Mouse (Mus musculus) testis, adult 2 months (tissue): ENCODE measurements around the gene Tpbgl. TPM values are rescaled to one million over a fixed set of nuclear protein-coding genes. Genes with fewer than 3 reads are reported as not detected.

Experiments used
- H3K27ac ChIP-seq: fragments of 200-500 bp; 2 replicates; pipeline ENCODE4 v1.5.1; 2012; ENCODE audit warnings: low read depth, low read length; ENCODE audit not compliant: control insufficient read depth, insufficient read depth
- H3K27me3 ChIP-seq: fragments of 200-500 bp; 2 replicates; pipeline ENCODE4 v1.6.1; 2012; ENCODE audit warnings: mild to moderate bottlenecking, low read length, moderate library complexity; ENCODE audit not compliant: control insufficient read depth, insufficient read depth
- H3K36me3 ChIP-seq: fragments of 200-500 bp; 2 replicates; pipeline ENCODE4 v1.6.1; 2012; ENCODE audit warnings: mild to moderate bottlenecking, low read length; ENCODE audit not compliant: control insufficient read depth, insufficient read depth
- H3K4me1 ChIP-seq: fragments of 200-500 bp; 2 replicates; pipeline ENCODE4 v1.6.1; 2012; ENCODE audit warnings: low read length; ENCODE audit not compliant: control insufficient read depth, insufficient read depth
- H3K4me3 ChIP-seq: fragments of 200-500 bp; 2 replicates; pipeline ENCODE4 v1.5.1; 2012; ENCODE audit warnings: low read depth, mild to moderate bottlenecking, low read length, moderate library complexity, mixed read lengths; ENCODE audit not compliant: control insufficient read depth
- CTCF ChIP-seq: fragments of 200-500 bp; IDR thresholded peaks from 2 replicates; pipeline ENCODE4 v1.5.1; 2012; ENCODE audit warnings: low read depth, mild to moderate bottlenecking, inconsistent platforms, low read length, moderate library complexity; ENCODE audit not compliant: control insufficient read depth, insufficient read depth, insufficient replicate concordance
- POLR2A ChIP-seq: fragments of 200-500 bp; IDR thresholded peaks from 2 replicates; pipeline ENCODE4 v1.6.1; 2012; ENCODE audit warnings: low read depth, mild to moderate bottlenecking, inconsistent platforms, low read length, moderate library complexity; ENCODE audit not compliant: control insufficient read depth
- polyA plus RNA-seq: library from polyadenylated mRNA; depleted of rRNA; stranded (reverse); fragments of >200 nt; gene quantifications from 2 replicates; pipeline ENCODE4 v1.2.3, GENCODE M21; 2012

Tpbgl gene
- polyA plus RNA-seq, 1 experiment = 14.6 TPM

- Histone ChIP-seq H3K27ac (no peak overlapping the region), H3K36me3 (no peaks in the 10 kb centered on the region), H3K4me3 (no peak overlapping the region), H3K27me3 (no peaks in the 10 kb centered on the region), H3K4me1 (no peaks in the 10 kb centered on the region)
- no peak for TF ChIP-seq CTCF
- no peak for TF ChIP-seq POLR2A
Observed at GRCm38 (mm10) chr7:99590646-99591045, 36.3 kb downstream of the Tpbgl start.

GRCm38 (mm10) chr7:99590064-99590463 is 36.8 kb downstream of the Tpbgl start:
- H3K4me3 ChIP-seq = no peak overlapping the region

GRCm38 (mm10) chr7:99585976-99586375 is 40.9 kb downstream of the Tpbgl start:
- no peaks in the 10 kb centered on the region for H3K4me1 ChIP-seq

More at GRCm38 (mm10) chr7:99590064-99590463, 36.8 kb downstream of the Tpbgl start:
- no peaks in the 10 kb centered on the region for H3K36me3 ChIP-seq
- H3K4me1 ChIP-seq = no peaks in the 10 kb centered on the region
- no peak overlapping the region for H3K27ac ChIP-seq
- peak; percentile 48; the same call in 1 of the 2 replicates for TF ChIP-seq CTCF
- no peak for TF ChIP-seq POLR2A
- H3K27me3 ChIP-seq = no peaks in the 10 kb centered on the region

GRCm38 (mm10) chr7:99583625-99584024 is 43.3 kb downstream of the Tpbgl start:
- no peak for TF ChIP-seq POLR2A
- no peak for TF ChIP-seq CTCF
- no peaks in the 10 kb centered on the region for H3K27me3 ChIP-seq
- no peak overlapping the region for H3K27ac ChIP-seq
- no peaks in the 10 kb centered on the region for H3K36me3 ChIP-seq
- no peak overlapping the region for H3K4me3 ChIP-seq
- no peaks in the 10 kb centered on the region; the same call in 1 of the 2 replicates for H3K4me1 ChIP-seq

More at GRCm38 (mm10) chr7:99585976-99586375, 40.9 kb downstream of the Tpbgl start:
- TF ChIP-seq CTCF = no peak
- no peak for TF ChIP-seq POLR2A
- Histone ChIP-seq H3K36me3 (no peaks in the 10 kb centered on the region), H3K27me3 (no peaks in the 10 kb centered on the region), H3K27ac (no peak overlapping the region), H3K4me3 (no peak overlapping the region)

- H3K27me3 ChIP-seq = no peaks in the 10 kb centered on the region
- TF ChIP-seq POLR2A = no peak
- no peak for TF ChIP-seq CTCF
- no peak overlapping the region for H3K4me3 ChIP-seq
- H3K36me3 ChIP-seq = no peaks in the 10 kb centered on the region
- no peaks in the 10 kb centered on the region; the same call in 1 of the 2 replicates for H3K4me1 ChIP-seq
- H3K27ac ChIP-seq = no peak overlapping the region
Observed at GRCm38 (mm10) chr7:99582867-99583266, 44.0 kb downstream of the Tpbgl start.

GRCm38 (mm10) chr7:99582306-99582705 is 44.6 kb downstream of the Tpbgl start:
- H3K27ac ChIP-seq = no peak overlapping the region
- no peak overlapping the region for H3K4me3 ChIP-seq
- no peaks in the 10 kb centered on the region; the same call in 1 of the 2 replicates for H3K4me1 ChIP-seq
- TF ChIP-seq POLR2A = no peak
- TF ChIP-seq CTCF = no peak
- no peaks in the 10 kb centered on the region for H3K36me3 ChIP-seq
- H3K27me3 ChIP-seq = no peaks in the 10 kb centered on the region

GRCm38 (mm10) chr7:99580247-99580646 is 46.7 kb downstream of the Tpbgl start:
- H3K27ac ChIP-seq = no peak overlapping the region
- no peaks in the 10 kb centered on the region for H3K36me3 ChIP-seq
- H3K4me1 ChIP-seq = no peaks in the 10 kb centered on the region; the same call in 1 of the 2 replicates
- H3K4me3 ChIP-seq = no peak overlapping the region
- H3K27me3 ChIP-seq = no peaks in the 10 kb centered on the region
- TF ChIP-seq POLR2A = no peak
- TF ChIP-seq CTCF = no peak

GRCm38 (mm10) chr7:99579491-99580190 is 47.3 kb downstream of the Tpbgl start:
- TF ChIP-seq POLR2A = no peak
- H3K4me1 ChIP-seq = peaks cover 3% of the 10 kb centered on the region
- no peaks in the 10 kb centered on the region for H3K36me3 ChIP-seq
- H3K27ac ChIP-seq = no peak overlapping the region
- no peak overlapping the region for H3K4me3 ChIP-seq
- H3K27me3 ChIP-seq = no peaks in the 10 kb centered on the region
